ENCODE assay signal across 14 mouse cellular contexts in the genomic region with DNA sequence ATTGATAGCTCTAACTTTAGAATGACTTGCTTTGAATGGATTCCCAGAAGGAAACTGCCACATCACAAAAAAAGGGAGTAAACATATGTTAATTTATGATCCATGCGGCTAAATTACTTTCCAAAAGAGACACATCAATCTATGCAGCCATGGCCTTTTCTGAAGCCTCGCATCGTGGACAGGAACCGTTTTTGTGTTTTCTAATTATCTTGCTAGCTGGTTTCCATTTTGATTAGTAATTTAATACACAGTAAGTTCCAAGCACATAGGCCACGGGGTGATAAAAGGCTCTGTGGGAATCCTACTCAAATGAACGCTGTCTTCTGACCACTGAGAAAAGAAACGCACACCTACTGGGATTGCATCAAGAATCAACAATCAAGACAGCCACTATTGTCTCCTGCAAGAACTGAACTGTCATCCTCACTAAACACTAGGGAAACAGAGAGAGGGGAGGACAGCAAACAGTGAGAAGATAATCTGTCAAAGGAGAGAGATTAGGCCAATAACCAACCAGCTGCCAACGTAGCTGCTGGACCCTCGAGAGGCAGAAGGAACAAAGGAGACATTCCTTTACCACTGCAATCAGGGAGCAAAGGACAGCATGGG.
DNase-seq lines count a peak whose midpoint lies in the region; ATAC-seq and TF ChIP-seq lines count a peak whose summit lies in the region.
"Had no signal": no experiment of that assay in that cellular context is flagged by ENCODE, and none has a peak within 500 bp of the region (broad histone marks: within the 10 kb centered on the region; RNA-seq: fewer than 3 reads in every experiment).

No protein-coding gene starts in this region.

- no peak for TF ChIP-seq CTCF in brain, embryonic 14.5 days (IDR thresholded peaks at IDR 0.05; ENCODE audit: borderline replicate concordance, extremely low read depth, insufficient read depth, insufficient read length)
- TF ChIP-seq CTCF in hindbrain, postnatal 0 days (IDR thresholded peaks at IDR 0.05; ENCODE audit: low read depth) = no peak

- H3K27me3 ChIP-seq in forebrain, embryonic 15.5 days = no peaks in the 10 kb centered on the region
- H3K27me3 ChIP-seq in forebrain, embryonic 11.5 days (ENCODE audit: control insufficient read depth, insufficient read depth, low read length) = no peaks in the 10 kb centered on the region
- H3K27me3 ChIP-seq in hindbrain, embryonic 11.5 days (ENCODE audit: control insufficient read depth, insufficient read depth, low read length) = no peaks in the 10 kb centered on the region
- H3K27me3 ChIP-seq in hindbrain, embryonic 16.5 days (replicated peaks; ENCODE audit: control insufficient read depth, insufficient read depth, low read length) = no peaks in the 10 kb centered on the region
- no peaks in the 10 kb centered on the region for H3K27me3 ChIP-seq in hindbrain, postnatal 0 days (ENCODE audit: insufficient read depth, low read length)
- H3K27me3 ChIP-seq: liver, embryonic 13.5 days had no signal

- H3K9me3 ChIP-seq in forebrain, embryonic 15.5 days = no peaks in the 10 kb centered on the region
- no peaks in the 10 kb centered on the region for H3K9me3 ChIP-seq in forebrain, embryonic 11.5 days (ENCODE audit: control insufficient read depth, low read length)
- H3K9me3 ChIP-seq in hindbrain, embryonic 11.5 days (ENCODE audit: control insufficient read depth, low read length) = no peaks in the 10 kb centered on the region
- H3K9me3 ChIP-seq in hindbrain, embryonic 16.5 days (ENCODE audit: control insufficient read depth, low read length) = no peaks in the 10 kb centered on the region
- H3K9me3 ChIP-seq in hindbrain, postnatal 0 days (ENCODE audit: low read length) = no peaks in the 10 kb centered on the region
- H3K9me3 ChIP-seq: liver, embryonic 13.5 days had no signal

- TF ChIP-seq POLR2A in brain, embryonic 14.5 days (IDR thresholded peaks at IDR 0.05; ENCODE audit: borderline replicate concordance, extremely low read depth, insufficient read depth, insufficient read length, poor library complexity, severe bottlenecking) = no peak

- no peak for ATAC-seq in forebrain, embryonic 15.5 days (replicated peaks)
- no peak for ATAC-seq in forebrain, embryonic 11.5 days (replicated peaks; ENCODE audit: low FRiP score)
- peak; percentile 38 for ATAC-seq in hindbrain, embryonic 11.5 days (ENCODE audit: low FRiP score)
- ATAC-seq in hindbrain, embryonic 16.5 days = no peak; the same call in 1 of the 2 replicates
- ATAC-seq in hindbrain, postnatal 0 days = no peak
- ATAC-seq: lung, postnatal 0 days had no signal

- peak overlapping the region; percentile 29; the same call in 1 of the 2 replicates for H3K27ac ChIP-seq in forebrain, embryonic 15.5 days (replicated peaks)
- no peak overlapping the region for H3K27ac ChIP-seq in forebrain, embryonic 11.5 days (ENCODE audit: low read depth, low read length)
- no peak overlapping the region for H3K27ac ChIP-seq in hindbrain, embryonic 11.5 days (ENCODE audit: low read depth, low read length)
- H3K27ac ChIP-seq in hindbrain, embryonic 16.5 days (ENCODE audit: low read depth, low read length) = no peak overlapping the region
- no peak overlapping the region for H3K27ac ChIP-seq in hindbrain, postnatal 0 days
- H3K27ac ChIP-seq: liver, embryonic 13.5 days had no signal

- no peaks in the 10 kb centered on the region for H3K36me3 ChIP-seq in forebrain, embryonic 15.5 days
- H3K36me3 ChIP-seq in forebrain, embryonic 11.5 days (ENCODE audit: control insufficient read depth, insufficient read depth, low read length) = no peaks in the 10 kb centered on the region
- no peaks in the 10 kb centered on the region for H3K36me3 ChIP-seq in hindbrain, embryonic 11.5 days (ENCODE audit: control insufficient read depth, insufficient read depth, low read length)
- no peaks in the 10 kb centered on the region for H3K36me3 ChIP-seq in hindbrain, embryonic 16.5 days (ENCODE audit: control insufficient read depth, insufficient read depth, low read length)
- no peaks in the 10 kb centered on the region for H3K36me3 ChIP-seq in hindbrain, postnatal 0 days (ENCODE audit: insufficient read depth, low read length)
- H3K36me3 ChIP-seq: liver, embryonic 13.5 days had no signal

- H3K9ac ChIP-seq in forebrain, embryonic 15.5 days (replicated peaks) = no peak overlapping the region
- no peak overlapping the region for H3K9ac ChIP-seq in forebrain, embryonic 11.5 days (ENCODE audit: low read length)
- H3K9ac ChIP-seq in hindbrain, embryonic 11.5 days (ENCODE audit: low read depth, low read length) = no peak overlapping the region
- no peak overlapping the region for H3K9ac ChIP-seq in hindbrain, embryonic 16.5 days (ENCODE audit: low read depth, low read length)
- no peak overlapping the region for H3K9ac ChIP-seq in hindbrain, postnatal 0 days (replicated peaks; ENCODE audit: low read length)
- H3K9ac ChIP-seq: liver, embryonic 13.5 days had no signal

- 6% methylated on average over 9 of the region's 9 CpGs for WGBS in forebrain, embryonic 15.5 days
- 19% methylated on average over 9 of the region's 9 CpGs for WGBS in forebrain, embryonic 11.5 days
- WGBS in hindbrain, embryonic 11.5 days = 16% methylated on average over 9 of the region's 9 CpGs
- 9% methylated on average over 9 of the region's 9 CpGs for WGBS in hindbrain, embryonic 16.5 days
- WGBS in hindbrain, postnatal 0 days = 12% methylated on average over 9 of the region's 9 CpGs

- H3K4me1 ChIP-seq in forebrain, embryonic 15.5 days = peaks cover 18% of the 10 kb centered on the region
- H3K4me1 ChIP-seq in forebrain, embryonic 11.5 days (replicated peaks; ENCODE audit: control insufficient read depth, insufficient read depth, low read length) = no peaks in the 10 kb centered on the region; the same call in 1 of the 2 replicates
- H3K4me1 ChIP-seq in hindbrain, embryonic 11.5 days (replicated peaks; ENCODE audit: control insufficient read depth, insufficient read depth, low read length) = peaks cover 3% of the 10 kb centered on the region; the same call in 1 of the 2 replicates
- peaks cover 8% of the 10 kb centered on the region for H3K4me1 ChIP-seq in hindbrain, embryonic 16.5 days (ENCODE audit: control insufficient read depth, insufficient read depth, low read depth, low read length)
- no peaks in the 10 kb centered on the region for H3K4me1 ChIP-seq in hindbrain, postnatal 0 days (ENCODE audit: insufficient read depth, low read length)
- H3K4me1 ChIP-seq: liver, embryonic 13.5 days had no signal

- H3K4me2 ChIP-seq in forebrain, embryonic 15.5 days (replicated peaks) = no peak overlapping the region
- no peak overlapping the region for H3K4me2 ChIP-seq in forebrain, embryonic 11.5 days (ENCODE audit: low read depth, low read length, severe bottlenecking)
- H3K4me2 ChIP-seq in hindbrain, embryonic 11.5 days (replicated peaks; ENCODE audit: low read depth, low read length) = no peak overlapping the region
- no peak overlapping the region for H3K4me2 ChIP-seq in hindbrain, embryonic 16.5 days (ENCODE audit: low read length)
- no peak overlapping the region for H3K4me2 ChIP-seq in hindbrain, postnatal 0 days (ENCODE audit: low read depth, low read length)
- H3K4me2 ChIP-seq: liver, embryonic 13.5 days had no signal

- H3K4me3 ChIP-seq in forebrain, embryonic 15.5 days = no peak overlapping the region
- H3K4me3 ChIP-seq in forebrain, embryonic 11.5 days (ENCODE audit: low read depth, low read length) = no peak overlapping the region
- H3K4me3 ChIP-seq in hindbrain, embryonic 11.5 days (ENCODE audit: low read depth, low read length) = no peak overlapping the region
- no peak overlapping the region for H3K4me3 ChIP-seq in hindbrain, embryonic 16.5 days (ENCODE audit: low read length)
- no peak overlapping the region for H3K4me3 ChIP-seq in hindbrain, postnatal 0 days (ENCODE audit: low read length)
- H3K4me3 ChIP-seq: liver, embryonic 13.5 days had no signal

- DNase-seq in forebrain, embryonic 11.5 days (ENCODE audit: low spot score) = no peak
- DNase-seq in hindbrain, embryonic 11.5 days (ENCODE audit: low spot score) = peak; percentile 19
- DNase-seq in brain, embryonic 14.5 days (ENCODE audit: low read depth) = peak; percentile 58
- peak; percentile 33 for DNase-seq in hindbrain, postnatal 0 days (ENCODE audit: low spot score)
- DNase-seq in frontal cortex, adult 2 months (ENCODE audit: extremely low spot score in 1 of 2, low spot score in 1 of 2) = no peak
- DNase-seq: adrenal gland, adult 2 months; cerebellum, adult 2 months; kidney, adult 8-10 months; left cerebral cortex, postnatal 4 days; liver, embryonic 13.5 days; right cerebral cortex, postnatal 4 days had no signal

Comparison
In these comparisons a context has a peak if more than half of its experiments do, and no peak if none do; other contexts are left out.
1. DNase-seq: peak in hindbrain, embryonic 11.5 days (single experiment), brain, embryonic 14.5 days (single experiment) and hindbrain, postnatal 0 days (single experiment); none in forebrain, embryonic 11.5 days (single experiment) and frontal cortex, adult 2 months (0 of 2).